Mouse (Mus musculus) liver, embryonic 16.5 days (tissue): ENCODE data around the gene Trove2. TPM values are rescaled to one million over a fixed set of nuclear protein-coding genes. Genes with fewer than 3 reads are reported as not detected.
"Not testable (repeated sequence)": the region's sequence is repeated elsewhere in the genome, so short reads cannot be mapped to it uniquely, and the experiment has no call there.

Experiments used
- ATAC-seq: fragments of 200-750 bp; cut with Nextera tagmentation; 2 replicates; pipeline ENCODE4 v1.8.0; 2017; ENCODE audit warnings: low read depth, mild to moderate bottlenecking, moderate number of reproducible peaks, moderate library complexity
- H3K27ac ChIP-seq: fragments of 300-500 bp; sonication (generic); 2 replicates; pipeline ENCODE4 v1.5.1; 2014; ENCODE audit warnings: mild to moderate bottlenecking, low read length
- H3K27me3 ChIP-seq: fragments of 300-500 bp; sonication (generic); 2 replicates; pipeline ENCODE4 v1.6.1; 2014; ENCODE audit warnings: low read depth, low read length, mixed read lengths; ENCODE audit not compliant: control insufficient read depth, insufficient read depth
- H3K36me3 ChIP-seq: fragments of 300-500 bp; sonication (generic); 2 replicates; pipeline ENCODE4 v1.6.1; 2014; ENCODE audit warnings: mild to moderate bottlenecking; ENCODE audit not compliant: control insufficient read depth, insufficient read depth
- H3K4me1 ChIP-seq: fragments of 300-500 bp; sonication (generic); 2 replicates; pipeline ENCODE4 v1.6.1; 2014; ENCODE audit warnings: low read depth, low read length, mixed read lengths; ENCODE audit not compliant: control insufficient read depth
- H3K4me2 ChIP-seq: fragments of 300-500 bp; sonication (generic); 2 replicates; pipeline ENCODE4 v1.6.1; 2014; ENCODE audit warnings: low read depth, low read length, mixed read lengths
- H3K4me3 ChIP-seq: fragments of 300-500 bp; sonication (generic); 2 replicates; pipeline ENCODE4 v1.5.1; 2014; ENCODE audit warnings: low read depth, mild to moderate bottlenecking, low read length
- H3K9ac ChIP-seq: fragments of 300-500 bp; sonication (generic); 2 replicates; pipeline ENCODE4 v1.6.1; 2014; ENCODE audit warnings: low read depth, low read length
- H3K9me3 ChIP-seq: fragments of 300-500 bp; sonication (generic); replicated peaks from 2 replicates; pipeline ENCODE4 v1.6.1; 2016; ENCODE audit warnings: low read length; ENCODE audit not compliant: control insufficient read depth
- WGBS: fragments of 180-500 bp; shearing (Covaris S2); extraction: QIAGEN DNeasy Blood & Tissue Kit; methylation state at CpG from one replicate; pipeline ENCODE4 v1.1.7; 2014; ENCODE audit not compliant: insufficient replicate concordance; 5-methylcytosine and 5-hydroxymethylcytosine counted together
- polyA plus RNA-seq: library from polyadenylated mRNA; unstranded; fragments of >200 nt; fragmentation: Nextera tagmentation; extraction: Ambion mirVana; gene quantifications from 2 replicates; pipeline ENCODE4 v1.2.1, GENCODE M21; 2015

Gene Trove2
- polyA plus RNA-seq, 1 experiment from 2014 or later: 1.4 TPM

GRCm38 (mm10) chr1:143724456-143725064, 52.3 kb downstream of the Trove2 start:
- WGBS: 35% methylated on average over 5 of the region's 5 CpGs
- no peaks in the 10 kb centered on the region for H3K9me3 ChIP-seq
- no peaks in the 10 kb centered on the region for H3K27me3 ChIP-seq
- no peak overlapping the region for H3K9ac ChIP-seq
- no peak overlapping the region for H3K4me2 ChIP-seq
- no peak overlapping the region for H3K27ac ChIP-seq
- H3K36me3 ChIP-seq: no peaks in the 10 kb centered on the region
- no peaks in the 10 kb centered on the region; the same call in 1 of the 2 replicates for H3K4me1 ChIP-seq
- H3K4me3 ChIP-seq: no peak overlapping the region
- peak; percentile 66 for ATAC-seq

DNA sequence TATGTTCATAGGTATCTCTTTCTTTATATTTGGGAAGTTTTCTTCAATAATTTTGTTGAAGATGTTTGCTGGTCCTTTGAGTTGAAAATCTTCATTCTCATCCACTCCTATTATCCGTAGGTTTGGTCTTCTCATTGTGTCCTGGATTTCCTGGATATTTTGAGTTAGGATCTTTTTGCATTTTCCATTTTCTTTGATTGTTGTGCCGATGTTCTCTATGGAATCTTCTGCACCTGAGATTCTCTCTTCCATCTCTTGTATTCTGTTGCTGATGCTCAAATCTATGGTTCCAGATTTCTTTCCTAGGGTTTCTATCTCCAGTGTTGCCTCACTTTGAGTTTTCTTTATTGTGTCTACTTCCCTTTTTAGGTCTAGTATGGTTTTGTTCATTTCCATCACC, 60.8 kb downstream of the Trove2 start, which contains the start of gene Glrx2:
Glrx2 (plus strand) TSS at position 301 of the 400 bp plus-strand sequence.
- not testable (repeated sequence) for H3K27me3 ChIP-seq, ATAC-seq, H3K9me3 ChIP-seq, H3K27ac ChIP-seq, H3K9ac ChIP-seq, H3K4me1 ChIP-seq, H3K4me3 ChIP-seq, H3K36me3 ChIP-seq, H3K4me2 ChIP-seq
- no CpG with 5 or more reads among the region's 2 CpGs for WGBS

DNA sequence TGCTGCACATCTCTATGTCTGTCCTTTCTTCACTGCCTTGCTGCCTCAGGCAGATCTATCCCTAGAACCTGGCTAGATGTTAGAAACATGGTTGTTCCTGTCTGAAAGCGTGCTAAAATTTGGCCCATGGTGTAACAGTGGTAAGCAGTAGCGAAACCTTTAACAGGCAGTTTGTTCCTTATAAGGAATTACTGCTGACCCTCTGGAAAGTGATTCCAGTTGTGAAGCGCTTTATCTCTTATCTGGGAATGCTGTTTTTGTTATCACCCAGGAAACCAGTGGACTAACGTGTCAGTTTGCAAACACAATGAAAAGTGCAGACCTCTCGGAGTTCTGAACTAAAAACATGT, 66.3 kb downstream of the Trove2 start:
- H3K4me3 ChIP-seq: no peak overlapping the region
- H3K9ac ChIP-seq: no peak overlapping the region
- 46% methylated on average over 5 of the region's 5 CpGs for WGBS
- H3K4me1 ChIP-seq: peaks cover 3% of the 10 kb centered on the region; the same call in 1 of the 2 replicates
- H3K27me3 ChIP-seq: no peaks in the 10 kb centered on the region
- H3K4me2 ChIP-seq: no peak overlapping the region
- 0 out of 2 replicates have a peak, but pooled peaks have one; percentile 5 for ATAC-seq
- no peak overlapping the region for H3K27ac ChIP-seq
- H3K36me3 ChIP-seq: no peaks in the 10 kb centered on the region
- H3K9me3 ChIP-seq: no peaks in the 10 kb centered on the region

GRCm38 (mm10) chr1:143709966-143710626, 66.8 kb downstream of the Trove2 start:
- H3K4me2 ChIP-seq: no peak overlapping the region
- no peak overlapping the region for H3K27ac ChIP-seq
- H3K4me1 ChIP-seq: peaks cover 3% of the 10 kb centered on the region; the same call in 1 of the 2 replicates
- no peak overlapping the region for H3K9ac ChIP-seq
- 56% methylated on average over 7 of the region's 7 CpGs for WGBS
- no peaks in the 10 kb centered on the region for H3K27me3 ChIP-seq
- no peaks in the 10 kb centered on the region for H3K9me3 ChIP-seq
- H3K4me3 ChIP-seq: no peak overlapping the region
- ATAC-seq: peak; percentile 70; the same call in 1 of the 2 replicates
- H3K36me3 ChIP-seq: no peaks in the 10 kb centered on the region

DNA sequence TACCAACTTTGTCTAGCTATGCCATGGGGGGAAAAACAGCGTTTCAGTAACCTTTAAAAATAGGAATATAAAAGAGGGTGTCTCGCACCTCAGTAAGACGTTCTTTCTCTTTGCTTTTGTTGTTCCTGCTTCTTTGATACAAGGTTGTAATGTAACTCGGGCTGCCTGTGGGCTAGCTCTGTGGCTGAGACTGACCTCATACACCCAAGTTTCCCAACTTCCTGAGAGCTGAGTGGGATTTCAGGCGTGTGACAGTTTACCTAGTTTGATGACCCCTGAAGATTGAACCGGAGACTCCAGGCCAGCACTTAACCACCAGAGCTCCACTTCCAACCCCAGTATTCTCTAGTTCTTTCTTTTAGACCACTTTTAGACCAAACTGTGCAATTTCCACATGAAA, 68.5 kb downstream of the Trove2 start:
- Histone ChIP-seq H3K4me2 (no peak overlapping the region), H3K4me1 (peaks cover 4% of the 10 kb centered on the region), H3K27me3 (no peaks in the 10 kb centered on the region), H3K27ac (no peak overlapping the region), H3K9me3 (no peaks in the 10 kb centered on the region), H3K36me3 (no peaks in the 10 kb centered on the region), H3K4me3 (no peak overlapping the region), H3K9ac (no peak overlapping the region)
- WGBS: 45% methylated on average over 6 of the region's 6 CpGs
- no peak for ATAC-seq

DNA sequence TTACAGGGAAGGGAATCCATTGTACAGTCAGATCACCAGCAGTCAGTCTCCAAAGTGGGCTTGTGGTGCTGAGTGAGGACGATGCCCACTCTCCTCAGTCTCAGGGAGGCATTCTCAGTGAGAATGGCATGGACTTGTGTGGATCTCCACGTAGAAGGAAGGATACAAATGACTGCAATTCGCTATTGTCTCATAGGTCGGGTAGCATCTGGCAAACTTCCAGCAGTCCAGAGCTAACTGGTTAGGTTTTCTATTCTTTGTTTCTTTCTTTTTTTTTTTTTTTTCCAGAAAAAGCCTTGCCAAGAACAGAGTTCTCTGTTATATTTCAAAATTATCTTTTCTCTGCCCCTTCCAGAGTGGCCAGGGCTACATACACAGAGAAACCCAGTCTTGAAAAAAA, 69.9 kb downstream of the Trove2 start:
- no peak overlapping the region for H3K4me2 ChIP-seq
- no peaks in the 10 kb centered on the region for H3K36me3 ChIP-seq
- peaks cover 8% of the 10 kb centered on the region for H3K4me1 ChIP-seq
- no peak overlapping the region for H3K4me3 ChIP-seq
- WGBS: 54% methylated on average over 4 of the region's 4 CpGs
- no peak for ATAC-seq
- H3K9me3 ChIP-seq: no peaks in the 10 kb centered on the region
- H3K9ac ChIP-seq: no peak overlapping the region
- H3K27me3 ChIP-seq: no peaks in the 10 kb centered on the region
- no peak overlapping the region for H3K27ac ChIP-seq

DNA sequence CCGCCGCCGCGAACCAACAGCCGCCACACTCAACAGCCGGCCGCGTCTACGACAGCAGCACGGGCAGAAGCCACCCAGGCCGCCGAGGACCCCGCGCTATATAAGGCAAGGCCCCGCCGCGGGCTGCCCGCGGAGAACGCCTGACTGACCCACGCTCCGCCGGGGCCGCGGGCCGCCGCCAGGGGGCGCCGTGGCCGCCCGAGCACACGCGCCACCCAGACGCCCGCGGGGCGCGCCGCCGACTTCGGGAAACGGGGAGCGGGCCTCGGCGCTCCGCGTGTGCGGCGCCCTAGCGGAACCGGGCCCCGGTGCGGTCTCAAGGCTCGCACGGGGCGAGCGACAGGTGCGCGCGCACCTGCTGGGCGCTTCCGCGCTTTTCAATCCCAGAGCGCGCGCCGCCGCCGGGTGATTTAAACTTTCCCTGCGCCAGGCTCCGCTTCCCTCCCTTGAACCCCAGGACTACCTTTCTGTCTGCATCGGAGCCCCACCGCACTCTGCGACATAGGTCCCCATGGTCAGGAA, 74.1 kb downstream of the Trove2 start, which contains the start of gene Cdc73:
Cdc73 (minus strand) TSS at position 153 of the 522 bp plus-strand sequence.
- peak within 1 kb of the TSS; percentile 94 for H3K27ac ChIP-seq
- H3K27me3 ChIP-seq: no peaks in the 10 kb centered on the region
- peak; percentile 99 for ATAC-seq
- peak within 1 kb of the TSS; percentile 91 for H3K4me3 ChIP-seq
- H3K36me3 ChIP-seq: 0 out of 2 replicates have a peak, but pooled peaks cover 2% of the 10 kb centered on the region
- peaks cover 9% of the 10 kb centered on the region for H3K4me1 ChIP-seq
- peak within 1 kb of the TSS; percentile 97 for H3K4me2 ChIP-seq
- H3K9me3 ChIP-seq: no peaks in the 10 kb centered on the region
- H3K9ac ChIP-seq: peak within 1 kb of the TSS; percentile 94
- under 1% methylated on average over 51 of the region's 74 CpGs for WGBS

GRCm38 (mm10) chr1:143702141-143702740, 74.6 kb downstream of the Trove2 start:
- no peaks in the 10 kb centered on the region for H3K27me3 ChIP-seq
- ATAC-seq: peak; percentile 38
- peak overlapping the region; percentile 91 for H3K4me2 ChIP-seq
- H3K4me1 ChIP-seq: peaks cover 9% of the 10 kb centered on the region
- under 1% methylated on average over 44 of the region's 48 CpGs for WGBS
- H3K27ac ChIP-seq: peak overlapping the region; percentile 94
- H3K36me3 ChIP-seq: 0 out of 2 replicates have a peak, but pooled peaks cover 2% of the 10 kb centered on the region
- H3K9ac ChIP-seq: peak overlapping the region; percentile 94
- H3K9me3 ChIP-seq: no peaks in the 10 kb centered on the region
- H3K4me3 ChIP-seq: peak overlapping the region; percentile 91
